Mouse (Mus musculus) spleen, adult 18-20 months (tissue): ENCODE data around the gene Ckm.

Source experiments
- DNase-seq, 2 experiments: peaks; one replicate each; pipeline ENCODE4 v3.0.0; 2022; ENCODE audit warnings: mixed read lengths in 2 of 2

The Ckm gene

GRCm38 (mm10) chr7:19468279-19468678, 63.7 kb downstream of the Ckm start:
- DNase-seq, result no peak

GRCm38 (mm10) chr7:19469404-19469803, 64.8 kb downstream of the Ckm start:
- DNase-seq, result no peak

GRCm38 (mm10) chr7:19470308-19470707, 65.7 kb downstream of the Ckm start:
- DNase-seq, result no peak

GRCm38 (mm10) chr7:19472403-19472802, 67.8 kb downstream of the Ckm start:
- DNase-seq, result peak in 1 of 2 experiments; percentile 28
